11 mouse cellular contexts compared by ENCODE assay signal in the genomic region with DNA sequence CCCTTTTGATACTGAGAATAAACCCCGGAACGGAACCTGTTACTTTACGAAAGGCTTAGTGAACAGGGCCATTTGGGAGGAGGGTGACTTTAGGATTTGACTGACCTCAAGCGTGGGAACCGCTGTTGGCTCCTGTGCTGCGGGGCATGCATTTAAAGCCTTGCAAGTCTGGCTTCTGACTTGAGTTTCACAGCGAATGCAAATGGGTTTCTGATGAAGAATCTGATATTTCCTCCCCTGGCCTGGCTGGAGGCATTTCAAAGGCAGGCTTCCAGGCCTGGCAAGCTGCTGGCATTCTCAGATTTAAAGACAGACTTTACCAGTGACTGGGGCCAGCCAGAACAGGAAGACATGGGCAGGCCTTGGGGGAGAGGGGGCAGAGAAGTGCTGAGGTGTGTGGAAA.
DNase-seq lines count a peak whose midpoint lies in the region; ATAC-seq and TF ChIP-seq lines count a peak whose summit lies in the region.
"Had no signal": no experiment of that assay in that cellular context is flagged by ENCODE, and none has a peak within 500 bp of the region (broad histone marks: within the 10 kb centered on the region; RNA-seq: fewer than 3 reads in every experiment).

No protein-coding gene starts in this region.

- H3K27me3 ChIP-seq in forebrain, embryonic 14.5 days (replicated peaks; ENCODE audit: control insufficient read depth, insufficient read depth, low read length) = no peaks in the 10 kb centered on the region
- no peaks in the 10 kb centered on the region for H3K27me3 ChIP-seq in forebrain, embryonic 16.5 days (replicated peaks; ENCODE audit: control insufficient read depth, insufficient read depth, low read length)
- H3K27me3 ChIP-seq in embryonic facial prominence, embryonic 14.5 days (replicated peaks; ENCODE audit: control insufficient read depth, insufficient read depth, low read length) = no peaks in the 10 kb centered on the region

- no peak for TF ChIP-seq CTCF in lung, adult 2 months (IDR thresholded peaks at IDR 0.05; ENCODE audit: insufficient read depth, low read length)

- no peak overlapping the region for H3K4me2 ChIP-seq in forebrain, embryonic 14.5 days (ENCODE audit: low read length)
- no peak overlapping the region for H3K4me2 ChIP-seq in forebrain, embryonic 16.5 days (ENCODE audit: low read length)
- H3K4me2 ChIP-seq in embryonic facial prominence, embryonic 14.5 days (ENCODE audit: low read depth, low read length) = no peak overlapping the region

- TF ChIP-seq POLR2A in lung, adult 2 months (IDR thresholded peaks at IDR 0.05; ENCODE audit: borderline replicate concordance, extremely low read depth, low read depth, low read length) = no peak

- 34% methylated on average over 7 of the region's 7 CpGs for WGBS in forebrain, embryonic 14.5 days
- WGBS in forebrain, embryonic 16.5 days = 36% methylated on average over 7 of the region's 7 CpGs
- 35% methylated on average over 7 of the region's 7 CpGs for WGBS in embryonic facial prominence, embryonic 14.5 days
- 78% methylated on average over 7 of the region's 7 CpGs for WGBS in lung, adult 2 months

- no peak overlapping the region for H3K4me3 ChIP-seq in forebrain, embryonic 14.5 days (ENCODE audit: low read depth, low read length)
- H3K4me3 ChIP-seq in forebrain, embryonic 16.5 days (replicated peaks; ENCODE audit: low read length) = no peak overlapping the region
- no peak overlapping the region for H3K4me3 ChIP-seq in embryonic facial prominence, embryonic 14.5 days (ENCODE audit: low read depth, low read length)
- H3K4me3 ChIP-seq in lung, adult 2 months (replicated peaks; ENCODE audit: extremely low read depth, low read depth, low read length) = no peak overlapping the region
- H3K4me3 ChIP-seq: left cerebral cortex, adult 2 months had no signal

- no peaks in the 10 kb centered on the region for H3K9me3 ChIP-seq in forebrain, embryonic 14.5 days (replicated peaks; ENCODE audit: control insufficient read depth, low read length)
- H3K9me3 ChIP-seq in forebrain, embryonic 16.5 days (ENCODE audit: control insufficient read depth, low read length) = no peaks in the 10 kb centered on the region
- H3K9me3 ChIP-seq in embryonic facial prominence, embryonic 14.5 days (ENCODE audit: control insufficient read depth, low read length) = no peaks in the 10 kb centered on the region

- no peak for ATAC-seq in forebrain, embryonic 14.5 days
- no peak for ATAC-seq in forebrain, embryonic 16.5 days
- ATAC-seq in embryonic facial prominence, embryonic 14.5 days (ENCODE audit: low read depth) = peak; percentile 44; the same call in 1 of the 2 replicates
- ATAC-seq: CD4-positive, CD25-positive, alpha-beta regulatory T cell, adult 4 months had no signal

- no peak overlapping the region for H3K9ac ChIP-seq in forebrain, embryonic 14.5 days (ENCODE audit: low read length)
- no peak overlapping the region for H3K9ac ChIP-seq in forebrain, embryonic 16.5 days (replicated peaks; ENCODE audit: low read depth, low read length)
- H3K9ac ChIP-seq in embryonic facial prominence, embryonic 14.5 days (ENCODE audit: low read depth, low read length) = no peak overlapping the region

- peaks cover 3% of the 10 kb centered on the region; the same call in 1 of the 2 replicates for H3K4me1 ChIP-seq in forebrain, embryonic 14.5 days (ENCODE audit: control insufficient read depth, insufficient read depth, low read length)
- H3K4me1 ChIP-seq in forebrain, embryonic 16.5 days (replicated peaks; ENCODE audit: control insufficient read depth, insufficient read depth, low read length) = peaks cover 15% of the 10 kb centered on the region
- peaks cover 25% of the 10 kb centered on the region; the same call in 1 of the 2 replicates for H3K4me1 ChIP-seq in embryonic facial prominence, embryonic 14.5 days (ENCODE audit: control insufficient read depth, insufficient read depth, low read length)
- peaks cover 2% of the 10 kb centered on the region; the same call in 1 of the 2 replicates for H3K4me1 ChIP-seq in lung, adult 2 months (ENCODE audit: control insufficient read depth, insufficient read depth, low read length)

- H3K27ac ChIP-seq in forebrain, embryonic 14.5 days (ENCODE audit: low read depth, low read length) = no peak overlapping the region
- no peak overlapping the region for H3K27ac ChIP-seq in forebrain, embryonic 16.5 days (ENCODE audit: low read length)
- no peak overlapping the region for H3K27ac ChIP-seq in embryonic facial prominence, embryonic 14.5 days (replicated peaks; ENCODE audit: low read depth, low read length)
- H3K27ac ChIP-seq: left cerebral cortex, adult 2 months had no signal

- DNase-seq in forebrain, embryonic 14.5 days (ENCODE audit: low spot score) = peak; percentile 24
- peak; percentile 22 to 58 for DNase-seq in layer of hippocampus, postnatal 10 days (ENCODE audit: low spot score in 2 of 2)
- no peak for DNase-seq in layer of hippocampus, postnatal 25 days (ENCODE audit: extremely low spot score in 1 of 2, low spot score in 1 of 2)
- DNase-seq in embryonic facial prominence, embryonic 14.5 days (ENCODE audit: low spot score) = peak; percentile 70
- DNase-seq in kidney, postnatal 36 days = peak; percentile 13 to 23
- no peak for DNase-seq in lung, adult 2 months
- no peak for DNase-seq in lung, postnatal 4 days
- DNase-seq: lung, postnatal 10 days had no signal

- H3K36me3 ChIP-seq in forebrain, embryonic 14.5 days (ENCODE audit: control insufficient read depth, insufficient read depth, low read length) = no peaks in the 10 kb centered on the region
- H3K36me3 ChIP-seq in forebrain, embryonic 16.5 days (ENCODE audit: control insufficient read depth, insufficient read depth) = no peaks in the 10 kb centered on the region
- no peaks in the 10 kb centered on the region for H3K36me3 ChIP-seq in embryonic facial prominence, embryonic 14.5 days (ENCODE audit: control insufficient read depth, insufficient read depth, low read length)

Comparison
In these comparisons a context has a peak if more than half of its experiments do, and no peak if none do; other contexts are left out.
1. DNase-seq: peak in forebrain, embryonic 14.5 days (single experiment), layer of hippocampus, postnatal 10 days (2 of 2), embryonic facial prominence, embryonic 14.5 days (single experiment) and kidney, postnatal 36 days (2 of 2); none in layer of hippocampus, postnatal 25 days (0 of 2), lung, adult 2 months (single experiment) and lung, postnatal 4 days (0 of 2).